Mouse (Mus musculus): ENCODE measurements around the gene Gm17409.
A peak's percentile ranks its signal among the peaks of the same experiment; 100 is the strongest.

The Gm17409 gene

GRCm38 (mm10) chr2:58469816-58470215, at the start of gene Gm17409:
TSS of gene Gm17409 (plus strand) at chr2:58470116.
- no peak for DNase-seq (ENCODE audit: low read depth, low spot score)

- no peak for DNase-seq (ENCODE audit: low read depth, low spot score)
Observed at GRCm38 (mm10) chr2:58423319-58423718, 46.6 kb upstream of the Gm17409 start.

- no peak for DNase-seq (ENCODE audit: low read depth, low spot score)
Observed at GRCm38 (mm10) chr2:58425436-58426004, 44.4 kb upstream of the Gm17409 start.

- DNase-seq (ENCODE audit: low read depth, low spot score): no peak
Observed at GRCm38 (mm10) chr2:58432211-58432610, 37.7 kb upstream of the Gm17409 start.

- no peak for DNase-seq (ENCODE audit: low read depth, low spot score)
Observed at GRCm38 (mm10) chr2:58433317-58433716, 36.6 kb upstream of the Gm17409 start.

- DNase-seq (ENCODE audit: low read depth, low spot score): no peak
Observed at GRCm38 (mm10) chr2:58434438-58434837, 35.5 kb upstream of the Gm17409 start.

GRCm38 (mm10) chr2:58435507-58435906, 34.4 kb upstream of the Gm17409 start:
- no peak for DNase-seq (ENCODE audit: low read depth, low spot score)

GRCm38 (mm10) chr2:58436911-58437310, 33.0 kb upstream of the Gm17409 start:
- no peak for DNase-seq (ENCODE audit: low read depth, low spot score)

- no peak for DNase-seq (ENCODE audit: low read depth, low spot score)
Observed at GRCm38 (mm10) chr2:58443163-58443562, 26.8 kb upstream of the Gm17409 start.

- DNase-seq (ENCODE audit: low read depth, low spot score): no peak
Observed at GRCm38 (mm10) chr2:58447001-58447400, 22.9 kb upstream of the Gm17409 start.

GRCm38 (mm10) chr2:58454095-58454865, 15.6 kb upstream of the Gm17409 start:
- DNase-seq (ENCODE audit: low read depth, low spot score): no peak

- no peak for DNase-seq (ENCODE audit: low read depth, low spot score)
Observed at GRCm38 (mm10) chr2:58456843-58457487, 13.0 kb upstream of the Gm17409 start.

GRCm38 (mm10) chr2:58457488-58457865, 12.4 kb upstream of the Gm17409 start:
- peak; percentile 24 for DNase-seq (ENCODE audit: low read depth, low spot score)

GRCm38 (mm10) chr2:58458820-58459371, 11.0 kb upstream of the Gm17409 start:
- DNase-seq (ENCODE audit: low read depth, low spot score): peak; percentile 16

GRCm38 (mm10) chr2:58470290-58470689, 374 bp downstream of the Gm17409 start:
- DNase-seq (ENCODE audit: low read depth, low spot score): no peak

GRCm38 (mm10) chr2:58475578-58475977, 5.7 kb downstream of the Gm17409 start:
- no peak for DNase-seq (ENCODE audit: low read depth, low spot score)

- DNase-seq (ENCODE audit: low read depth, low spot score): peak; percentile 93
Observed at GRCm38 (mm10) chr2:58476956-58477715, 7.2 kb downstream of the Gm17409 start.

GRCm38 (mm10) chr2:58478144-58478543, 8.2 kb downstream of the Gm17409 start:
- no peak for DNase-seq (ENCODE audit: low read depth, low spot score)

GRCm38 (mm10) chr2:58479536-58479935, 9.6 kb downstream of the Gm17409 start:
- DNase-seq (ENCODE audit: low read depth, low spot score): no peak

- no peak for DNase-seq (ENCODE audit: low read depth, low spot score)
Observed at GRCm38 (mm10) chr2:58480764-58481163, 10.8 kb downstream of the Gm17409 start.

GRCm38 (mm10) chr2:58481450-58482100, 11.7 kb downstream of the Gm17409 start:
- DNase-seq (ENCODE audit: low read depth, low spot score): no peak

Measured in 3T3-L1 (cell line).